Mouse (Mus musculus) lung, postnatal 14 days (tissue): Measurements from ENCODE around the gene Slc25a38.

Source experiments
- DNase-seq: peaks from one replicate; pipeline ENCODE4 v3.0.0; 2021

Gene Slc25a38

DNA sequence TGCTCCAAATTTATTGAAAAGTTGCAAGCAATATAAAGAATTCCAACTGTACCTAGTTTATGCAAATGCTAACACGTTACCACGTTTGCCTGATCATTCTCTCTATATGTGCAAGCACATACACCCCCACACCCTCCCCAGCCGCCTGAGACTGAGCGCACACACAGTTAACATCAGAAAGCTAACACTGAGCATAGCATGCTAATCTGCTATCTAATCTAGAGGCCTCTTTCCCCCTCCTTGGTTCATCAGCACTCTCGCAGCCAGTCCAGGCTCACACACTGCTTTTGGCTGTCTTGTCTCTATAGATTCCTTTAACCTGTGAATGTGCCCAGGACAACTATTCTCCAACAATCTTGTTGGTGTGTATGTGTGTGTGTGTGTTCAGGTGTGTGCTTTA, 41.0 kb downstream of the Slc25a38 start:
- DNase-seq: no peak

DNA sequence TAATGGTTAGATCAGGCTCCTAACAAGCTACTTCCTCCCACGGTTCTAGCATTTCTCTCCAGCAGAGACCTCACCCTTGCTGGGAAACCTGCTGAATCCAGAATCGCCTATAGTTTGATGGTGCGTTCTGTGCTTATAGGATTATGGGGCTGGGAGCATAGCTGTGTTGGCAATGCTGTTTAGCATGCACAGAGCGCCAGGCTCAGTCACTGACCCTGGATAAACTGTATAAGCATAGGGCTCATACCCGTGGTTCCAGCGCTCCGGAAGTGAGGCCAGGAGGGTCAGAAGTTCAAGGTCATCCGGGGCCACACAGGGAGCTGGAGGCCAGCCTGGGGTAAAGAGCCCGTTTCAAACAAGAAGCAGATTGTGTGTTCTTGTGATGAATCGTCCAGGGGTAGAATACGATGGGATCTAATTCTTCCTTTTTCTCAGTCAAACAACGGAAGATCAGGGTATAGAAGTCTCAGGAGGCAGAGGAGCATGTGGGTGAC, 41.8 kb downstream of the Slc25a38 start:
- no peak for DNase-seq

DNA sequence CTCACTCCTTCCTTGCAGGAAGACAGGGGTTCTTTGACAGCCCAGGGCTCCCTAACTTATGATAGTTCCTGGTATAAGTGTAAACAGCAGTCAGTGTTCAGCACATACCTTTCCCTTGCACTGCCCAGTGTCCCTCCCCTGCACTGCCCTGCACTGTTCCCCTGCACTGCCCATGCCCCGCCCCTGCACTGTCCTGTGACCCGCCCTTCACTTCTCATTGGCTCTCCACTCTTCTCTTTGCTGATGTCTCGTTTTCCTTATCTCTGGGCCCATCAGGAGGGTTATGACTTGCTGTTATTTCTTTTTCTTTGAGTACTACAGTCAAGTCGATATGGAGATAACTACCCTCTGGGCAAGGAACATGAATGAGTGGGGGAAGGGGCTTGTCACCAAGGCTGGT, 47.9 kb downstream of the Slc25a38 start:
- DNase-seq: no peak

DNA sequence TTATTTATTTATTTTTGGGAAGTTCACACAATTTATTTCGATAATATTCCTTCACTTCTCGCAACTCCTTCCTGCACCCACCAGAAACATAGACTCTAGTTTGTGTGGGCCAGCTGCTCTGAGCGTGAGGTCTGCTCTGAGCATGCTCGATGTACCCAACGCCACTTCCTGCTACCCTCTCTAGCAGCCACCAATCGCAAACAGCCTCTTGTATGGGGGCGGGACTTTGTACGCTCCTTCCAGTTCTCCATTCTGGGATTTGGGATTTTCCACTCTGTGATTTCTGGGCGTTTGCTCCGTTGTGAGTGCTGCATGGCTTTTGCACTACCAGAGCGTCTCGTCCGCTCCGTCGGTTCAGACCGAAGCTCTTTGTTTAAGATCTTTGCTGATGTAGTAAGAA, 53.7 kb downstream of the Slc25a38 start:
- no peak for DNase-seq

DNA sequence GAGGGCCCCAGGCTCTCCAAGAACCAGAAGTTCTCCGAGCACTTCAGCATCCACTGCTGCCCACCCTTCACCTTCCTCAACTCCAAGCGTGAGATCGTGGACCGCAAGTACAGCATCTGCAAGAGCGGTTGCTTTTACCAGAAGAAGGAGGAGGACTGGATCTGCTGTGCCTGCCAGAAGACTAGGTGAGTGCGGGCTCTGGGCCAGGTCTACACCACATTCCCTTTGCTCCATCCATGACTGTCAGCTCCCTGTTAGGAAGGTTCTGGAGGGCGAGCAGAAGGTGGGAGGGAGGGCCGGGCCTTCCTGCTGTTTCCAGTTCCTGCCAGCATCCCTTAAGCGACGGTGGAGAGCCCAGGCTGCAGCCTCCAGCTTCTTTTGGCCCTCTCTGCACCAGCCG, 57.7 kb downstream of the Slc25a38 start:
- no peak for DNase-seq

DNA sequence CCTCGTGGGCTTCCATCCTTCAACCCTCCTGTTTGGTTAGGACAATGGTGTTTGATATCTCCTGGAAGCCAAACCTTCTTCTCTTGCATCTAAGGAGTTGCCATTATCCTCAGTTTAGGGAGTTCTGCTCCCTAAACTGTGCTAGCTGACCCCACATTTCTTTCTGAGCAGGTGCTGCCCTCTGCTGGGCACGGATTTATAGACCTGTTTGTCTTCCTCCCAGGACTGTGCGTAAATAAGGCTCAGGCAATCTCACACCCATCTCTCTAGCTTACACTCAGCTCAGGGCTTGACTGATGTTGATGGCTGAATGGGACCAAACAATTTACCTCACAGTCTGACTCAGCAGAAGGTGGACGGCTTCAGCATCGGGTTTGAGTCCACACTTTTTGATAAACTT, 61.1 kb downstream of the Slc25a38 start:
- peak; percentile 73 for DNase-seq
